Mouse (Mus musculus) megakaryocyte-erythroid progenitor cell, adult 5-6 weeks (primary cell): ENCODE measurements at regions not wholly inside any gene's neighbourhood (a gene's known extent, or its start where the extent isn't known, plus 50 kb on each side); places are given as distances from the start of the nearest gene placed in this dataset.

Experiments
- ATAC-seq: replicated peaks from 2 replicates; pipeline ENCODE4 v1.8.0; 2016; ENCODE audit warnings: mild to moderate bottlenecking, inconsistent platforms; ENCODE audit not compliant: severe bottlenecking, poor library complexity, low FRiP score, low TSS enrichment

DNA sequence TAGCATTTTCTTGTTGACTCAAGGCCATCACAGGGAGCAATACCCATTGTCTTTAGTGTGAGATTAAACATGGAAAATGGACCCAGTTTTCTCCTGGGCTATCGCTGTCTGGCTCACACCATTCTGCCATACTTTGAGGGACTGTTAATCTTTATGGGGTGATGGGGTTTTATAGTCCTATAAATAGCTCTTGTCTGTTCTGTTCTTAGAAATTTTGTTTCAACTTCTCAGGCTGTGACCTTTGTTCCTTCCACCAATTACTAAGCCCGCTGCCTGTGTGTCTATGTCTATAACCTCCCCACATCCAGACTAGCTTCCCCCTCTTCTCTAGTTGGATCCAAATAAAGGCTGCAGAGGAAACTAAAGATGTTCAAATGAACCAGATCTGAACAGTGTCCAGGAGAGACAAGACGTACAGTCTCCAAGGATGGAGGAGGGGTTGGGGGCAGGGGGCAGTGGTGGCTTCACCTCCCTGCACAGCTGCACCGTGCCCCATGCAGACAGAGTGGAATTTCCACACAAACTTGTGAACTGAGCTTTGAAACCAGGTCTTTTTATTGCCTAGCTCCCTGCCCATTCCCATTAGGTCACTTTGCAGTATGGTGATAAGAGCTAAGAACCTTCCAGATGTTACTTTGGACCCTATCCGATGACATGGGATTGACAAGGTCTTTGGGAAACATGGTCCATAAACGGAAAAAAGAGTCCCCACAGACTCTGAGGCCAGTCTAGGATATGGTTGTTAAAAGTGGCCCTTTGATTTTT, 69.9 kb upstream of the Tpm1 start:
- no peak for ATAC-seq

DNA sequence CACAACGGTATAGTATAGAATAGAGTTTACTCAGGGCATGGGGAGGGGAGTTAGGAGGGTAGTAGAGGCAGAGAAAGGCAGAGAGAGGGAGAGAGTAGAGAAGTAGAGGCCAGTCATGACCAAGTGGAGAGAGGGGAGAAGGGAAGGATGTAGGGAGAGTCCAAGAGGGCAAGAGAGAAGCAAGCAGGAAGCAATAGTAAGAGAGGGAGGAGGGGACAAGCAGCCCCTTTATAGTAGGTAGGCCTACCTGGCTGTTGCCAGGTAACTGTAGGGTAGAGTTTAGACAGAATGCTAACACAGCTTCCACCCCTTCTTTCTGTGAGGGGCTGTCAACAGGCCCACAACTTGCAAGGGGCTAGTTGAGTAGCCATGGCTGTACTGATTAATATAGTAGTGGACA, 69.2 kb upstream of the Tpm1 start:
- ATAC-seq, result no peak

DNA sequence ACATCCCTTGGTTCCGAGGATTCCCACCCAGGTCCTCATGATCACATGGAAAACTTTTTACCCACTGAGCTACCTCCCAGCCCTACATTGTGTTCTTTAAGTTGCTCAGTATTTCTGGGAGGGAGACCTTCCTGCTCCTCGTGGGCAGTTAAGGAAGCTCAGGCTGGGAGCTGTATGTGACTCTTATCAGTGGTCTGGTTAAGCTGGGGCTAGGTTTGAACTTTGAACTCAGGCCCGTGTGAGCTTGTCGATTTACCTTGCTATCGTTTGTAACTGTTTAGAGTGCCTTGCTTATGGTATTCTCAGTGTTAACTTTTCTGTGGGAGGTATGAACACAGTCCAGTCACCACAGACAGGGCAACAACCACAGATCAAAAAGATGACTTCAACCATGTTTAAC, 68.4 kb upstream of the Tpm1 start:
- ATAC-seq, result no peak

DNA sequence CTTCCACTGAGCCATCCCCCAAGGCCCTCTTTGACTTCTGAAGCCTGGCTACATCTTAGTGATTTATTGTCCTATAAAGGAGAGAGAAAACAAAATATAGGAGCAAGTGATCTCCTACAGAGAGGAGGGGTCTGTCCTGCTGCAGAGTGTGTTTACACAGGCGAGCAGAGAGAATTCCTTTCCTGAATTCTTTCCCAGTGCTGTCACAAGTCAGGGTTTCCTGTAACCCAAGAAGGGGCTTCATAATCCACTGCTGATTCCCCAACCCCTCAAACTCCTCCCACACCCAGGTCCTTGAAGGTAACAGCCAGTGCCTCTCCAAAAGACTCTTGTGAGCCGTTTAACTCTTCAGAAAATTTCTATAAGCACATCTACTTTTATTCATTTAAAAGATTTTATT, 66.8 kb upstream of the Tpm1 start:
- ATAC-seq, result no peak

DNA sequence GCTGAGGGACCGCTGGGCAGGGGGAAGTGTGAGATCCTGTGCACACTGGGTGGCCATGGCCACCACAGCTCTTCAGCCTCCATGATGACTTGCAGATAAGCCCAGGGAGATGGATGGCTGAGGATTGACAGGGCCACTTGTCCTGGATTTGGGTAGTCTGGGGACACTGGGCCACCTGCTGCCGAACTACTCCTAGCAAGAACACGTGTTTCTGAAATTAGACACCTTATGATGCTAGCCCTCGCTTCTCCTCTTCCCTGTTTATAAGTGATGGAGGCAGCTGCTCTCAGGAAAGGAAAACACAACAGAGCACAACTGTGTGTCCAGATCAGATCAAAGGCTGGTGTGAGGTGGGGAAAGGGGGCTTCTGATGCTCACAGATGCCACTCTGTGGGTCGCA, 64.9 kb upstream of the Tpm1 start:
- ATAC-seq, result no peak

DNA sequence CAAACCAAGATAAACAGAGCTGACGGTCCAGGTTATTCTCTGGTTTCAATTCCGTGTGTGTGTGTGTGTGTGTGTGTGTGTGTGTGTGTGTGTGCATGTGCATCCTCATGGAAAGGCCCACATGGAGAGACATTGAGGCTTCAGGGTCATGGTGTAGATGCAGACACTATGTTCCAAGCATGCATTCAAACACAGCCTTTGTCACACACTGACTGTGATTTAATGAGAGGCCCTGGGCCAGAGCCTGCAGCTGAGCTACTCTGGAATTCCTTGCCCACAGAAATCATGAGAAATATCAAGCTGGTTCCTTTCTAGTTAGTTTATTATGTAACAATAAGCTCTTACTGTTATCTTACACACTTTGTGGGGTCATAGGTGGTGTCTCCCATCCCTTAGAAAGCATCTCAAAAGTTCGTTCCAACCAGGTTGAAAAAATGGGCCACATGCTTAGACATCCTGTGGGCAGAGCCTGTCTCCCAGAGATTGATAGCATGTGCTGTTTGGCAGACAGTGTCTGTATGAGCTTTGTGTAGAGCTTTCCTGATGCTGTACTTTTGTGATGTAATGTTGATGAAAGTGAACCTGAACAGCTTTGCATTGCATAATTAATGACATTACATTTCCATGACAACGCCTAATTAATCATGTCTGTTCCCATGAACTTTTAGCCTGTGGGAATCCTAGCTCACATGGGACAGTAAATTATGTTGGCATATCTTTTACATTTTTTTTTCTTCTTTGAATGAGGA, 62.8 kb upstream of the Tpm1 start:
- no peak for ATAC-seq

DNA sequence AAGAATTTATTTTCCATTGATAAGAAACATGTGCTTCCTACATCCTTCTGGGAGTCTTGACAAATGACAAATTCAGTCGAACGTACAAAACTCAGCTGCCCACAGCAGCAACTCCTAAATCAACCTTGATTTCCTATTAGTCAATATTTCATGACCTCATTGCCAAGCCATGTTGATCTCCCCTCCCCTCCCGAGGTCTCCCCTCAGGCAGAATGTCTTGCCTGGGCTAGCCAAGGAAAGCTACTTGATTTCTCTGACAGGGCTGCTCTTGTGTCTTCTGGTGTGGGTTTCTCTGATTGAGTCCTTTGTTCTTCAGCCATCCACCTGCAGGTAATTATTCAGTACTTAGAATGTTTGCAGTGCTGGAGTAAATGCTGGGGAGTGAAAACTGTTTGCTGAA, 58.7 kb upstream of the Tpm1 start:
- no peak for ATAC-seq

DNA sequence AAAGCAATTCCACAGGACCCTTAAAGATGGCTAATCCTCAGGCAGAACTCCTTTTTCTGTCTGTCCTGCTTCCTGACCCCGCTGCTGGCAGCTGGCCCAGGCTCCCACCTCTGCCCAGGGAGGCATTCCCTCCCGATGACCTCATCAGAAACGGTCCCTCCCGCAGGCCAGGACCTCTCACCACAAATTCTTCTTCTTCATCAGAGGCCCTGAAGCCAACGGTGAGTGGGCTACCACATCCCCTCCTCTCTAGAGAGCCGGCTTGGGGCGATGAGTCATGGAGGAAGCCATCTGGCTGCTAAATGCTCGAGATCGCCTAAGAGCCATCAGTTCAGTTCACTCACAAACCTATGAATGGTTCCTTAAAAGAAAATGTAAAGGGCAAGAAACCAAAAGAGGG, 56.7 kb upstream of the Tpm1 start:
- no peak for ATAC-seq

DNA sequence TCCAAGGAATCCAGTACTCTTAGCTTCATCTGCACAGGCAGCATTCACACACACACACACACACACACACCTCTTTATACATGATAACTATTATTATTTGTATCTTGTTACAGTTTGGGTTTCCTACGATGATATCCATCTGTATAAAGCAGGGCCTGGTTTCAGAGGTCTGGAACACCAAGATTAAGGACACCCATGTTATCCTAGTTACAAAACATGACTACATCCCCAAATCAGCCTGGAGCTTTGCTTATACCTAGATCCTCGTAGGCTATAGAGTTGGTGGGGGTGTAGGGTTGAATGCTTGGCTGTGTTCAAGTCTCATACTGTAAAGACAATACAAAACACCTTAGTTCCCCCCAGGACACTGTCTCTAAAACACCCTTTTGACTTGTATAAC, 56.0 kb upstream of the Tpm1 start:
- no peak for ATAC-seq

DNA sequence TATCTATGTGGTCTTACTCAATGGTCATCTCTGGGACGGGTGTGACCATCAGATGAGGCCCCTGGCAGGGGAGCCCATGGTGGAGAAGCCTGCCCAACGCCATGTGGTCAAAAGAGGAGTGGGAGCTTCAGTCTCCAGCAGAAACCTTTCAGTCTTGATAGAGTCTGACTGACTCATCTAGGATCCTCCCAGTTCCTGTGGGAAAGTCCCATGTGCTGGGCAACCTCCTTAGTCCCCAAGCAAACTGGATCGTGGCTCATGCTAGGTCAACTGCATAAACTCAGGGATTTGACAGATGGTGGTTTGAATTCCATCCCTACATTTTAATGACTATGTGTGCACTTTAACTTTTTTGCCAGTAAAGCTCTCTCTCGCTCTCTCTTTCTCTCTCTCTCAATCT, 55.4 kb upstream of the Tpm1 start:
- no peak for ATAC-seq

DNA sequence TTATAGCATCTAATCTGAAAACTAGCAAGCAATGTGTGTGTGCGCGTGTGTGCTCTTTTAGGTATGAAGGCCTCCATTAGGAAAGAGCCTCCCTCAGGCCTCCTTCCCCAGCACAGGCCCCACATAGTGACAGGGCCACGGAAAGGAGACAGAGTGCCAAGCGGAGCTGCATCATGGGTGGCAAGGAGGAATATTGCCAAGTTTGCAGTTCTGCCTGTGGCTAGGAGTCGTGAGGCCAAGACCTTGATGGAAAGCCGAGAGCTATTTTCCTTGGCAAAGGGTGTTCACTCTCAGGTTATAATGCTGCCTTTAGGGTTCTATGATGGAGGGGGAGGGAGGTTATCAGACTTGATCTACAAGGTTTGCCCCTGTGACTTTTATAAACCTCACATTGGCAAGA, 53.4 kb upstream of the Tpm1 start:
- no peak for ATAC-seq

DNA sequence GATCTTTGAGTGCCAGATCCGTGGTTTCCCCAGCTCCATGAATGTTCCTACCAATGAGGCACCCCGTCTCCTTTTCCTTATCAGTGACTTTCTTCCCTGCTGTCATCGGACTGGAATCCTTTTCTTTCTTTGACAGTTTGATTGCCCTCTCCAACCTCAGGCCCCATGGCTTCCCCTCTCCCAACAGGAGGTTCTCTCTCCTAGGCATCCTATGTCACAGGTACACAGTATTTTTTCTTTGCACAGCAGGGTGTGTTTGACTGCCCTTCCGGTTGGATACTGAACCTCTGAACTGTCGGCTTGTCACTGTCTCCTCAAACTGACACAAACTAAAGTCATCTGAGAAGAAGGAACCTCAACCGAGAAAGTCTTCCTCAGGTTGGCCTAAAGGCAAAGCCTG, 50.3 kb upstream of the Tpm1 start:
- no peak for ATAC-seq
